Mouse (Mus musculus): Measurements from ENCODE around the gene Chd5. TPM values are rescaled to one million over a fixed set of nuclear protein-coding genes. Genes with fewer than 3 reads are reported as not detected.

Gene Chd5
- total RNA-seq, 1 experiment from 2014 or later = 9.5 TPM

GRCm38 (mm10) chr4:152435255-152435654 is 96.8 kb downstream of the Chd5 start:
- DNase-seq = peak; percentile 82

Other genes starting within 250 kb of the Chd5 start
- 1.5 and 2.0 TPM in 2 replicates for gene Tnfrsf25, start 222.7 kb upstream of the Chd5 start, total RNA-seq (2021)
- 1.2 TPM in 2 replicates for gene Espn, start 186.3 kb upstream of the Chd5 start, total RNA-seq (2021)
- gene Hes2, start 179.8 kb upstream of the Chd5 start, total RNA-seq (2021) = not detected in 2 replicates
- 34.6 and 39.9 TPM in 2 replicates for gene Acot7, start 160.5 kb upstream of the Chd5 start, total RNA-seq (2021)
- 3.1 and 3.6 TPM in 2 replicates for gene Gpr153, start 64.4 kb upstream of the Chd5 start, total RNA-seq (2021)
- gene Hes3, start 47.0 kb upstream of the Chd5 start, total RNA-seq (2021) = not detected in 2 replicates
- gene Icmt, start 41.4 kb upstream of the Chd5 start, total RNA-seq (2021) = 44.9 and 48.7 TPM in 2 replicates
- gene Rnf207, start 19.7 kb upstream of the Chd5 start, total RNA-seq (2021) = 1.1 TPM in 1 of 2 replicates, not detected in the other
- gene Rpl22, start 12.9 kb upstream of the Chd5 start, total RNA-seq (2021) = 458 and 532 TPM in 2 replicates
- 2.7 and 4.1 TPM in 2 replicates for gene Nphp4, start 138.1 kb downstream of the Chd5 start, total RNA-seq (2021)
- gene Kcnab2, start 139.2 kb downstream of the Chd5 start, total RNA-seq (2021) = 4.4 and 8.4 TPM in 2 replicates

All from adrenal gland, postnatal 25 days (tissue).